Mouse (Mus musculus) gastrocnemius, adult 8-10 months (tissue): ENCODE results near the gene Tex48. TPM values are rescaled to one million over a fixed set of nuclear protein-coding genes. Genes with fewer than 3 reads are reported as not detected.

Experiments used
- DNase-seq, 2 experiments: peaks; one replicate each; pipeline ENCODE4 v3.0.0; 2022; ENCODE audit warnings: low spot score in 2 of 2
- total RNA-seq, 4 experiments: library from RNA; stranded (reverse); gene quantifications; 2 replicates each; pipeline ENCODE4 v1.2.4; 2022

The Tex48 gene
- not detected for total RNA-seq

- no peak for DNase-seq
These were observed at the start of gene Tex48 for GRCm38 (mm10) chr4:63622378-63622835. Tex48 (minus strand) TSS chr4:63622428.

GRCm38 (mm10) chr4:63668255-63668654 is 46.0 kb upstream of the Tex48 start:
- peak in 1 of 2 experiments; percentile 5 for DNase-seq

DNA sequence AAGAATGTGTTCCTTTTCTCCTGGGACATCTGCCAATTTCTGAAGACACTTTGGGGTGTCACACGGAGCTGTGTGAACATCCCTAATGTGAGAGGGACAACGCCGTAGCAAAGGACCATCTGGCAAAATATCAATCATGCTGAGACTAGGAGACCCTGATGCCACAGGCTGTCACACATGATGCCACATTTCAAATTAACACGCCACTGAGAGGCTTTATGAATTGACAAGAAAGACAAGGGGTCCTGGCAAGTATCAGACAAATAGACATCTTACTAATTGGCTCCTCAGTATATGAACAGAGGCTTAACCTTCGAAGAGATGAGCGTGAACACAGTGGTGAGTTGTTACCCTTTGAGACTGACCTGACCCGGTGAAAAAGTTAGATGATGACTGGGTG is 43.5 kb upstream of the Tex48 start:
- no peak for DNase-seq

GRCm38 (mm10) chr4:63663279-63663678 is 41.1 kb upstream of the Tex48 start, which contains the start of gene Gm11214:
Gm11214 (minus strand) TSS chr4:63663379.
- DNase-seq, result no peak

GRCm38 (mm10) chr4:63661857-63662256 is 39.6 kb upstream of the Tex48 start:
- no peak for DNase-seq

GRCm38 (mm10) chr4:63661426-63661825 is 39.2 kb upstream of the Tex48 start:
- DNase-seq, result no peak

GRCm38 (mm10) chr4:63659775-63660174 is 37.5 kb upstream of the Tex48 start:
- no peak for DNase-seq

DNA sequence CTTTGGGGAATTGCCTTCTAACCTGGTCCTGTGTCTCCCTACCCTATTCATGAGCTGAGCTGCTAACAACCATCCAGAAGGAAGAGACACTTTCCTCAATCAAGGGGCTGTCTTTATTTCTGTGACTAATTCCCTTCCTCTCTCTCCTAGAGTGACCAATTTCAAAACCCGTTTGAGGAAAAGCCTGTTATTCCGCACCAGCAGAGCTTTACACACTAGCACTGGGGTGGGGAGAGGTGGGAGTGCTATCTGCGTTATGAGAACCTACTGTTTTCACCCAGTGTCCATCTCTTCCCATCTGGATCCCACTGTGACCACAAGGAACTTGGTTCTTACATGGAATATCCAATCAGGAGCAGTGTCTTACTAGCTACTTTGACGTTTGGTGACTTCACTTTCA is 36.9 kb upstream of the Tex48 start:
- no peak for DNase-seq

DNA sequence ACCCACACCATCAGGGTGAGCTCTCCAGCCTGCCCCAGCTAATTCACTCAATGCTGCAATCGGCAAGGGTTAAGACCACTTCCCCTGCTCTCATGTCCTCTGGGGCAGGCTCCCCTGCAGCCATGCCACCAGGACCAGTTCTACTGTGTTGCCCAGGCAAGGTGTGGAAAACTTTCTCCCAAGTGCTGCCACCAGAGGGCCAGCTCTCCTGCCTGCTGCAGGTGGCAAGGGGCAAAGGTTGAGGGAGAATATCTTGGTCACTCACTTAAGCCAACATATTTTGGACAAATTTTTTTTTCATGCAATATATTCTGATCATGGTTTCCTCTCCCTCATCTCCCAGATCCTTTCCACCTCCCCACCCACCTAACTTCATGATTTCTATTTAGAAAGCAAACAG is 32.2 kb upstream of the Tex48 start:
- no peak for DNase-seq

DNA sequence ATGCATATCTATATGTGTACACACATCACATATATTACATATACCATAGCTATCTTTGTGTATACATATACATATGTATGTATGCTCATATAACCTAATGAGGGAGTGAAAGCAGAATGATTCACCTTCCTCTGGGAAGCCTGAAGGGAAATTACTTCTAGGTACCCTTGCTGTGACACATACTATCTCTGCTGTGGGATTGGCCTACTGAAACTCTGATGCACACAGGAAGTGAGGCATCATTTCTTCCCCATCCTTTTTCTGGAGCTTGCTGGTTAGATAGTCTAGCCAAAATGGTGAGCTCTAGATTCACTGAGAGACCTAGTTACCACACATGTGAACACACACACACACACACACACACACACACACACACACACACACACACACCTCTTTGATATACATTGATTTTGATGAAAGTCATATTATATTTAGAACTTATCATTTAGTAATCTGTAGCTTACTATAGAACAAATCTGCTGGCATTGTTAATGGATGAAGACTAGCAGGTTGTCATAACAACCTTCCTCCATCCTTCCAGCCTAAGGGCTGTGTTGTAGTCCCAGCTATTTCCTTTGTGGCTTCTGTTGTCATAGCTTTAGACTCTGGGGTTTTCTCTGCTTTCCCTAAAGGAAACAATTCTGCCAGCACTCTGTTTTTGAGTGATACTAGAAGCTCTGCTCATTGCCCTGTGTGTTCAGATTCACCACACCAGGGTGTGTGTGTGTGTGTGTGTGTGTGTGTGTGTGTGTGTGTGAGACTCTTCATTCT is 21.9 kb upstream of the Tex48 start:
- DNase-seq, result no peak

DNA sequence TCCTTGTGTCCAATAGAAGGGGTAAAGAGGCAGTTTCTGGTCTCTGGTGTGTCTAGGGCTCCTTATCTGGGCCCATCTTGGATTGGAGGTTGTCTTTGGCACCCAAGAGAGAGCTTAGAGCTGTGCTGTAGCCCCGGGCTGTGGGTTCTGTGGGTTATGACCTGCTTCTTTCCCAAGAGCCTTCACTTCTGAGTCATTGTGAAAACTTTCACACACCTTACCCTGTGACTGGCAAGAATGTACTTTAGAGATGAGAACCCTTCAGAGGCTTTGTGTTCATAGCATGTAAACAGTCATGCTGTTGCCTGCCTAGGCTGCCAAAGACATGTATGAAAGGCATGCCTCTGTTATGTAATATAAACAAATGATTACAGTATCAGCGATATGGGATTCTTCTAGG is 17.6 kb upstream of the Tex48 start:
- DNase-seq, result no peak

- DNase-seq, result no peak
These were observed 16.4 kb upstream of the Tex48 start for GRCm38 (mm10) chr4:63638603-63639002.

DNA sequence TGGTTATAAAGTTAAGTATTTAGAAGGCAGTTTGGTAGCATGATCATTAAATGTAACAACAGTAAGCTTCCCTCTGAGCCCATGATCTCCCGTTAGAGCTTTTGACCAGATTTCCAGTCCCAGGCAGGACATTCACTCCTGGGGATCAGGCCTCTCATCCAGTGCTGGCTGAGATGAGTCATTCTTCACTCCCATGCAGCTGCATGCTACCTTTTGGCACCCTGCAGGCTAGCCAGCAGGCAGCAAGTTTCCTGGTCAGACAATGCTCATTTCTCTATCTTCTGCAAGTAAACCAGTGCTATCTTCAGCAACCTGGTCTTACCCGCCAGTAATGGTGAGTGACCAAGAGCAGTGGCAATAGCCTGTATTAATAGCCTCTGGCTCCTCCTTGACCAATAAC is 11.0 kb upstream of the Tex48 start:
- DNase-seq, result no peak

DNA sequence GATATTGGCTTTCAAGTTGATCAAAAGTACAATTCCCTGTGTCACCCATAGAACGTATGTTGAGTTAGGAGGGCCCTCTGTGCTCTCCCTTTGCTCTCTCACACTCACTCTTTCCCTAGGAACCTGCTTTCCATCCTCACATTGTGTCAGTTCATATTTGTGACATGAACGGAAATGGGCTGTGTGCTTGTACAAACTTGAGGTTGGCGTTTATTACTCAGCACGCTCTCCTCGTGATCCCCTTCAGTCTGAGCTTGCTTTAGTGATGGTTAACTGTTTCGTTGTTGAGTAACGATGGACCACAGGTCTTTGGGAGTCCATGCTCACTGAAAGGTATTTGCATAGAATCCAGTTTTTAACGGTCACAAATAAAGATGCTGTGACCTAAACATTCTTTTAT is 4.9 kb upstream of the Tex48 start:
- no peak for DNase-seq

- DNase-seq, result no peak
These were observed 3.4 kb upstream of the Tex48 start for GRCm38 (mm10) chr4:63625563-63626080.

DNA sequence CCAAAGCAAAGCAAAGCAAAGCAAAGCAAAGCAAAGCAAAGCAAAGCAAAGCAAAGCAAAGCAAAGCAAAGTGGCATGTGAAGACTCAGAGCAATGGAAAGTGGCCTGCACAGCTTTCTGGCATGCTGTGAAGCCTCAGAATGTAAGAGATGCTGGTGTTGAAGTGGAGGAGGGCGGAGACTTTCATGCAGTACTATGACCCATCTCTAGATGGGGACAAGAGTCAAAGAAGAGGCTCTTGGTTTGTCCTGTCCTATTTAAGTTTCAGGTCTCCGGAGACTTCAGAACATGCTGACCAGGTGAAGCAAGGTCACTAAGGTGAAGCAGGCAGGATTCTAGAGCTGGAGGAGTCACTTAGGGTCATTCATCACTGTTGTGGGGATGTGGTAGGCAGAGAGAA is 367 bp downstream of the Tex48 start:
- DNase-seq, result no peak

GRCm38 (mm10) chr4:63608391-63608790 is 13.8 kb downstream of the Tex48 start:
- DNase-seq, result no peak

DNA sequence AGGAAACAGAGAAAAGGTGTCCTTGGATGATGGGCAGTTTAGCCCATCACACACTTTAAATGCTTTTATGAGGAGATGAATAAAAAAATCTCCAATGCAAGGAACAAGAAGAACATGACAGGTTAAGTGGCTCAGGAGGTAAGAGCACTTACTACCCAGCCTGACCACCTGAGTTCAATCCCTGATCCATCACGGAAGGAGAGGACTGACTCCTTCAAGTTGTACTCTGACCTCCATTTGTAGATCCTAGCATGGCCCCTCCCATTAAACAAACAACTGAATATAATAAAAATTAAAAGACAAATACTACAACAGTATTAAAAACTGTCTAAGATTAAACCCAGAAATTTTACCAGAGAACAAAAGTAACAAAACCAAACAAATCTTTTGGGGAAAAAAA is 16.3 kb downstream of the Tex48 start:
- no peak for DNase-seq

GRCm38 (mm10) chr4:63605545-63605944 is 16.7 kb downstream of the Tex48 start:
- no peak for DNase-seq

- DNase-seq, result no peak
These were observed 17.3 kb downstream of the Tex48 start, which contains the start of gene Gm11213 for GRCm38 (mm10) chr4:63604945-63605344. Gm11213 (minus strand) TSS chr4:63605261.

GRCm38 (mm10) chr4:63601263-63601662 is 21.0 kb downstream of the Tex48 start:
- no peak for DNase-seq

DNA sequence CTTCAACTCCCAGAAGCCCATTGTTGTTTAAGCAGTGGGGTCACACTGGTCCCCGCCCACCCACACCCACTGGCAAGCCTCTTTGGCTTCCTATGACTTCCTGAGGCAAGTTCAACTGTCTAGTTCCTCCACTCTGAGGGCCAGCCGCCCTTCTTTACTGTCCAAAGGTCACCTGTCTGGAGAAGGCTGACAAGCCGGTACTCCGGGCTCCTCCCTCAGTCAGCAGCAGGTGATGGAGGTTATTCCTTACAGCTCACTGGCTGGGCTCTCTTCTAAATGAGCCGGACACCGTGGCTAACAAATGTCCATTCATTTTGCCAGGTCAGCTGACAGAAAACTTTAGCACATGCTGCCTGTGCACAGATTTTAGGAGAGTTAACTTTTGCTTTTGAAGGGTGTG is 21.4 kb downstream of the Tex48 start:
- DNase-seq, result no peak

DNA sequence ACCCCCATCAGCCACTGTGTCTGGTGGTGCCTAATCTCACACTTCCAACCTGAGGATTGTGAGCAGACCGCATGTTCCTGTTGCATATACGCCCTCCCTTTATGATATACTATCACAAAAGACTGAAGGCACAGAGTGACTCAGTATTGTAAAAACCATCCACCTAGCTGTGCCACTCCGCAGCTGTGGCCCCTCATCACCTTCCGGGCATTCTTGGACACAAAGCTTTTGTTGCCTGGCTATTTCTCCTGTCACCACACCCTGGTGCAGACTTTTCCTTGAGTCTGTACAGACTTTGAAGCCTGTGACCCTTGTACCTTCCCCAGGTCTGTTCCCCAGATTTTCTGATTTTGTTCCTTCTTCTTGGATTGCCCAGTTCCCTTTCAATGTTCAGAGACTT is 26.2 kb downstream of the Tex48 start:
- no peak for DNase-seq
